Mouse (Mus musculus) stomach, embryonic 15.5 days (tissue): ENCODE results near the gene Itpkc. TPM values are rescaled to one million over a fixed set of nuclear protein-coding genes. Genes with fewer than 3 reads are reported as not detected.

Experiments used
- ATAC-seq: fragments of 200-750 bp; cut with Nextera tagmentation; 2 replicates; pipeline ENCODE4 v1.8.0; 2017; ENCODE audit warnings: low read depth, moderate number of reproducible peaks, moderate TSS enrichment; ENCODE audit not compliant: insufficient read depth, low FRiP score
- H3K27ac ChIP-seq: fragments of 300-500 bp; sonication (generic); 2 replicates; pipeline ENCODE4 v1.5.1; 2015; ENCODE audit warnings: mild to moderate bottlenecking, inconsistent platforms
- H3K27me3 ChIP-seq: fragments of 300-500 bp; sonication (generic); replicated peaks from 2 replicates; pipeline ENCODE4 v1.6.1; 2015; ENCODE audit warnings: inconsistent platforms
- H3K36me3 ChIP-seq: fragments of 300-500 bp; sonication (generic); 2 replicates; pipeline ENCODE4 v1.6.1; 2015; ENCODE audit warnings: inconsistent platforms
- H3K4me1 ChIP-seq: fragments of 300-500 bp; sonication (generic); 2 replicates; pipeline ENCODE4 v1.6.1; 2015; ENCODE audit warnings: inconsistent platforms
- H3K4me2 ChIP-seq: fragments of 300-500 bp; sonication (generic); 2 replicates; pipeline ENCODE4 v1.6.1; 2015; ENCODE audit warnings: mild to moderate bottlenecking, inconsistent platforms
- H3K4me3 ChIP-seq: fragments of 300-500 bp; sonication (generic); replicated peaks from 2 replicates; pipeline ENCODE4 v1.5.1; 2015; ENCODE audit warnings: inconsistent platforms
- H3K9ac ChIP-seq: fragments of 300-500 bp; sonication (generic); 2 replicates; pipeline ENCODE4 v1.6.1; 2015; ENCODE audit warnings: inconsistent platforms
- H3K9me3 ChIP-seq: fragments of 300-500 bp; sonication (generic); 2 replicates; pipeline ENCODE4 v1.6.1; 2016; ENCODE audit warnings: inconsistent platforms
- WGBS: fragments of 180-500 bp; shearing (Covaris S2); methylation state at CpG from one replicate; pipeline ENCODE4 v1.1.7; 2015; 5-methylcytosine and 5-hydroxymethylcytosine counted together
- polyA plus RNA-seq: library from polyadenylated mRNA; unstranded; fragments of >200 nt; fragmentation: Nextera tagmentation; extraction: Ambion mirVana; gene quantifications from 2 replicates; pipeline ENCODE4 v1.2.1, GENCODE M21; 2015

Gene Itpkc
- polyA plus RNA-seq, 1 experiment from 2014 or later, result 8.8 TPM

DNA sequence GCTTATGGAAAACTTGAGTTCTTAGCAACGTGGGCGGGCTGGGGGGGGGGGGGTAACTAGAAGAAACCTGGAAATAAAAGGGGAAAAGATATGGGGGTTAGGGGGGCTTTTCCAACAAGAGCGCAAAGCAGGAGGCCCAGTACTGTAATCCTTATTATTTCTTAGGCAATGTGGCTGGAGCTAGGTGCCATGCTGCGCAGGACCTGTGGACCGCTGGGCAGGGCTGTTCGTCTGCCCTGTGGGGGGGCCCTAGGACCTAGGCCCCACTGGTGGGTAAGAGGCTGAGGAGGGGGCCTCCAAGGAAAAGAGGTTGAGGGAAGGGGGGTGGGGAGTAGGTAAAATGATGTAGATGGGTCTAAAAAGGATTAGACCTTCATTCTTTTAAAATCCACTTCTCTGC, 4.8 kb upstream of the Itpkc start:
- H3K4me1 ChIP-seq, result peaks cover 28% of the 10 kb centered on the region
- peak overlapping the region; percentile 74 for H3K4me3 ChIP-seq
- no peaks in the 10 kb centered on the region for H3K36me3 ChIP-seq
- 2% methylated on average over 6 of the region's 6 CpGs for WGBS
- H3K9ac ChIP-seq, result peak overlapping the region; percentile 37; the same call in 1 of the 2 replicates
- no peak for ATAC-seq
- H3K27ac ChIP-seq, result peak overlapping the region; percentile 72; the same call in 1 of the 2 replicates
- no peaks in the 10 kb centered on the region for H3K27me3 ChIP-seq
- no peaks in the 10 kb centered on the region for H3K9me3 ChIP-seq
- H3K4me2 ChIP-seq, result peak overlapping the region; percentile 80

DNA sequence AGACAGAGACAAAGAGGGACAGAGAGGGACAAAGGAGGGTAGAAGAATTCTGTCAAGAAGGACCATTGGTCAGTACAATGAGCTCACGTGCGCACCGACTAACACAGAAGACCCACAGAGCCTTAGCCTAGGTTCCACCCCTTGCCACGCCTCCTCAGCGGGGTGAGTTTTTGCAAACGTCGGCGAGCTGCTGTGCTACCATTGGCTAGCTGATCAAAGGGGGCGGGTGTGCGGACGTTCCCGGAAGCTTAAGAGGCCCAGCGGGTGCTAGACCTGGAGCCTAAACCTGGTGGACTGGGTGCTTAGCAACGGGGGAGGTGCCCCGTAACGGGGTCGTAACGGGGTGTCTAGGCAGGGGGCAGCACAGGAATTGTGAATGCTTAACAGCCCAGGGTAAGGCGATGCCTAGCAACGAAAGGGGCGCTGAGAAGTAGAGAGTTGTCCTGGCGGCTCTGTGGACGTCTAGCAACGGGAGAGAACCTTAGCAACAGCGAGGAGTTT, 4.4 kb upstream of the Itpkc start, which contains the start of gene Coq8b:
TSS of gene Coq8b (plus strand) at position 243 of the 501 bp plus-strand sequence.
- H3K36me3 ChIP-seq, result no peaks in the 10 kb centered on the region
- WGBS, result under 1% methylated on average over 25 of the region's 25 CpGs
- peak within 1 kb of the TSS; percentile 80 for H3K4me2 ChIP-seq
- ATAC-seq, result peak; percentile 91
- H3K4me3 ChIP-seq, result peak within 1 kb of the TSS; percentile 74
- H3K27me3 ChIP-seq, result no peaks in the 10 kb centered on the region
- no peaks in the 10 kb centered on the region for H3K9me3 ChIP-seq
- peak within 1 kb of the TSS; percentile 37; the same call in 1 of the 2 replicates for H3K9ac ChIP-seq
- peak within 1 kb of the TSS; percentile 72; the same call in 1 of the 2 replicates for H3K27ac ChIP-seq
- H3K4me1 ChIP-seq, result peaks cover 28% of the 10 kb centered on the region

DNA sequence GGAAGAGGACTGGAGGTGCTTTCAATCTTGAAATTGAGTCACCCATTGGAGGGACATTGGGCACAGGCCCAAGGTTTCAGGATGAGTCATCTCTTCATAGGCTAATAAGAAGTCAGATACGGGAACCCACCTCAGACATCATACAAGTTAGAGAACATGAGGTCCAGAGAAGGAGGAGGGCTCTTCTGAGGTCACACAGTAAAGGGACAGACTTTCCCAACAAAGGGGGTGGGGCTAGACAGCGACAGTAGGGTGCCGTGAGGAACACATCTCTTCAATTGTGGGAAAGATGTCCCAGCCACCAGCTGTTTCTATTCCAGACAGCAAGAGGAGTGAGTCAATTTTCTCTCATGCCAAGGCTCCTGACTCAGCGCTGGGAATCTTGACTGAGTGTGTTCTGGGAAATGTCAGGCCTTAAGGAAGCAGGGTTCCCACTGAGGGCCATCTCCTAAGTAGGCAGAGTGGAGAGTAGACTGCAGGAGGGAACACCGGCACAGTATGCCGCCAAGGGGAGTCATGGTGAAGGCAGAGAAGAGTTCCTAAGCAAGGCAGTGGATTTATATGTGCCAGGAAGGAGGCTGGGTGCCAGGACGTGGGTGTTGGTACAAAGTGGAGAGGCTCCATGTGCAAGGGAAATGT, 3.4 kb upstream of the Itpkc start:
- Histone ChIP-seq H3K4me1 (peaks cover 38% of the 10 kb centered on the region), H3K9me3 (no peaks in the 10 kb centered on the region), H3K9ac (no peak overlapping the region), H3K4me2 (no peak overlapping the region), H3K4me3 (no peak overlapping the region), H3K27me3 (no peaks in the 10 kb centered on the region), H3K27ac (peak overlapping the region; percentile 71; the same call in 1 of the 2 replicates), H3K36me3 (no peaks in the 10 kb centered on the region)
- WGBS, result 53% methylated on average over 7 of the region's 7 CpGs
- ATAC-seq, result no peak

DNA sequence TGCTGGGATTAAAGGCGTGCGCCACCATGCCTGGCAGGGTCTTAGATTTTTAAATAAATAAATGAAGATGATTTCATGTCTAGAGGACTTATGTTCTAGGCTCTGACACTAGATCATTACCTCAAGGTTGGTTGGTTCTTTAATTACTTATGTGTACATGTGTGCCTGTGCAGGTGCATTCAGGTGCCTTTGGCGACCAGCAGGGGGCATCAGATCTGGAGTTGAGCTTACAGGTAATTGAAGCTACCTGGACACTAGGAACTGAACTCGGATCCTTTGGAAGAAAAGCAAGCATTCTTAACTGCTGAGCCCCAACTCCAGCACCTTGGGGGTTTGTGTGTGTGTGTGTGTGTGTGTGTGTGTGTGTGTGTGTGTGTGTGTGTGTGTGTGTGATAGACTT, 2.3 kb upstream of the Itpkc start:
- no peak for ATAC-seq
- Histone ChIP-seq H3K27me3 (no peaks in the 10 kb centered on the region), H3K4me3 (no peak overlapping the region), H3K27ac (no peak overlapping the region), H3K9me3 (no peaks in the 10 kb centered on the region), H3K4me1 (peaks cover 48% of the 10 kb centered on the region), H3K4me2 (no peak overlapping the region), H3K36me3 (no peaks in the 10 kb centered on the region), H3K9ac (no peak overlapping the region)
- 74% methylated on average over 4 of the region's 4 CpGs for WGBS

DNA sequence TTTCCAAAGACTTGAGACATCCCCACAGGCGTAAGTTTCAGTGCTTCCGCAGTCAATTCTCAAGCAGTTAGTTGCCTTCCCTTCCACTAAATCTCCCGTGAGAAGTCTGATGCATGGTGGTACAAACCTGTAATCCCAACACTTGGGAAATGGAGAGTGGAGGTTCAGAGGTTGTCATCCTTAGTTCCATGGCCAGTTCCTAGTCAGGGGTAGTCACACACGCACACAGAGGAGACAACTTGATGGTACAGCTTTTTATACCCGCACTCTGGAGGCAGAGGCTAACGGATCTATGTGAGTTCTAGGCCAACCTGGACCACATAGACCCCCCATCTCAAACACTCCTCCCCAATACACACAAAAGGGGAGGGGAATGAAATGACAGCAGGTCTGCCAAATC, 404 bp upstream of the Itpkc start:
- Histone ChIP-seq H3K9ac (peak overlapping the region; percentile 94; the same call in 1 of the 2 replicates), H3K27me3 (no peaks in the 10 kb centered on the region), H3K4me3 (peak overlapping the region; percentile 90), H3K36me3 (no peaks in the 10 kb centered on the region), H3K27ac (peak overlapping the region; percentile 91), H3K9me3 (no peaks in the 10 kb centered on the region), H3K4me2 (peak overlapping the region; percentile 79), H3K4me1 (peaks cover 60% of the 10 kb centered on the region)
- no peak for ATAC-seq
- 13% methylated on average over 6 of the region's 6 CpGs for WGBS

DNA sequence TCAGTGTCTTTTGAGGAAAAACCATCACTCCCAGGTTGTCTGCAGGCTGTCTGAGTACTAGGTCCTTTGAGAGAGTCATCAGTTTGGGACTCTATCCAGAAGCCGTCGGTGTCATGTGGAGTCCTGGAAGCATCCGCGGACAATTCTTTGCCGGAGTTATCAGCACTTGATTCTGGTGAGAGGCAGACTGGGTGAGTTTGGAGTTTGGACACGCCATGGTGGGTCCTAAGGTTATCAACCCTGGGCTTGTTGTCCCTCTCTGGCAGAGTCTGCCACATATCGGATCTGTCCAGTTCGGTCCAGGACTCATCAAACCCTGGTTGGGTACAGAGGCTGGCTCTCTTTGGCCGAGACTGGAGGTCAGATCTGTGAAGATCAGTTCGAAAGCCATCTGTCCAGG, 785 bp downstream of the Itpkc start:
- Histone ChIP-seq H3K27me3 (no peaks in the 10 kb centered on the region), H3K4me2 (peak overlapping the region; percentile 79), H3K36me3 (no peaks in the 10 kb centered on the region), H3K27ac (peak overlapping the region; percentile 91), H3K9ac (peak overlapping the region; percentile 94), H3K4me3 (peak overlapping the region; percentile 90), H3K9me3 (no peaks in the 10 kb centered on the region), H3K4me1 (peaks cover 54% of the 10 kb centered on the region)
- under 1% methylated on average over 10 of the region's 10 CpGs for WGBS
- no peak for ATAC-seq

DNA sequence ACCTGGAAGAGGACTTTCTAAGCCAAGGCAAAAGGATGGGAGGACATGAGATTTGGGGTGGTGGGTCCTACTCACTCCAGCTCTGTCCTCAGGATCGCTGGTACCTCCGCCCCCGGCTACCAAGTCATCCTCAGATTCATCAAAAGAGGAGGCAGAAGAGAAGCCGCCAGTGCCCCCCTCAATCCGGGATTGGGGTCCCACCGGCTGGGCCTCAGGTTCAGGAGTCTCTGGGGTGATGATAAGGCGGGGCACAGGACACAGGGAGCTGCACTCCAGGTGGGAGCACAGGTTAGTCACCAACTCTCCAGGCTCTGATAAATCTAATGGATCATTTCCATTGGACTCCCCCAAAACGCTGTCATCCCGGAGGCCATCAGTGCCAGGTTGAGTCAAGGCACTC, 1.2 kb downstream of the Itpkc start:
- H3K4me1 ChIP-seq, result peaks cover 50% of the 10 kb centered on the region
- peak overlapping the region; percentile 79 for H3K4me2 ChIP-seq
- H3K9me3 ChIP-seq, result no peaks in the 10 kb centered on the region
- H3K27me3 ChIP-seq, result no peaks in the 10 kb centered on the region
- H3K27ac ChIP-seq, result peak overlapping the region; percentile 91; the same call in 1 of the 2 replicates
- WGBS, result 27% methylated on average over 9 of the region's 9 CpGs
- peak overlapping the region; percentile 90 for H3K4me3 ChIP-seq
- ATAC-seq, result no peak
- H3K9ac ChIP-seq, result peak overlapping the region; percentile 94; the same call in 1 of the 2 replicates
- no peaks in the 10 kb centered on the region for H3K36me3 ChIP-seq

DNA sequence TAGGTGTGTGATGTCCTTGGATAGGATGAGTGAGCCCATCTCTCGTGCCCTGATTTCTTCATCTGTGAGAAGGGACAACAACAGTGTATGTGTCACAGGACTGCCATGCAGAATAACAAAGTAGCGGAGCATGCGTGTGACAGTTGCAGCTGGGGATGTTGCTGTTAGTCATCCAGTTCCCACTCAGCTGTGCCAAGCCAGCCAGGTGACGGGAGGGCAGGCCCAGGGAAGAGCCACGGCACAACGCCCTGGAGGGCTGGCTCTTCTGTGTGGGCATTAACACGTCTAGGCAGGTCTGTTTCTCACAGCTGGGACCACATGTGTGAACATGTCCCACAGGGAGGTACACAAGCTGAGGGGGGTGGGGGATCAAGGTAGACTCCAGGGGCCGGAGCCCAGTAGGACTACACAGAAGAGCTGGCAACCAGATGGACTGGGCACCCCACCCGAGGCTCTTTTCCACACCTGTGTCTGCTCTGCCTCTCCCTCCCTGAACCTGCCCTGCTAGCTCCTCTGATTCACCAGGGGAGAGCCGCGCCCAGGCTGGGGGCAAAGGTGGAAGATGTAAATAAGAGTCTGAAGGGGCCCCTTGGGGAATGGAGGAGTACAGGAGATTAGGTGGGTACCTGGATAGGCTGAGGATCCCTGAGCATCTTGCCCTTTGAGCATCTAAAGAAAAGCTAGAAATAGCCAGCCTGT, 3.4 kb downstream of the Itpkc start:
- H3K4me3 ChIP-seq, result peak overlapping the region; percentile 90
- 54% methylated on average over 11 of the region's 11 CpGs for WGBS
- 0 out of 2 replicates have a peak, but pooled peaks cover under 1% of the 10 kb centered on the region for H3K36me3 ChIP-seq
- H3K4me1 ChIP-seq, result peaks cover 42% of the 10 kb centered on the region
- H3K27me3 ChIP-seq, result no peaks in the 10 kb centered on the region
- peak overlapping the region; percentile 79 for H3K4me2 ChIP-seq
- peak overlapping the region; percentile 77 for H3K27ac ChIP-seq
- no peaks in the 10 kb centered on the region for H3K9me3 ChIP-seq
- no peak overlapping the region; the same call in 1 of the 2 replicates for H3K9ac ChIP-seq
- peak; percentile 27 for ATAC-seq

DNA sequence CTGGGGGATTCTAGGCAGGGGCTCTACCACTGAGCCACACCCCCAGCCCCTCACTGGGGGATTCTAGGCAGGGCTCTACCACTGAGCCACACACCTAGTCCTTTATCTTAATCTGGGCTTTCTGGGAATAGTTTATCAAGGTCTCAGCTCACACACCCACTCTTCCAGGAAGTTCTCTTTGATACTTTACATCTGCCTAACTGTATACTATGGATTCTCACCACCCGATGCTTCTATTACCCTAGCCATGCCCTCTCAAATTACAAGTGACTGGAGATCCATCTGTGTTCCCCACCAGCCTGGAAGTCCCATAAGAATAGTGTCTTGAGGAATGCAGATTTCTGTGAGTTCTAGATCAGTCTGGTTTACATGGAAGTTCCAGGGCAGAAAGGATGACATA, 5.9 kb downstream of the Itpkc start:
- Histone ChIP-seq H3K9me3 (no peaks in the 10 kb centered on the region), H3K4me2 (no peak overlapping the region), H3K27me3 (no peaks in the 10 kb centered on the region), H3K27ac (no peak overlapping the region), H3K4me3 (no peak overlapping the region), H3K4me1 (peaks cover 34% of the 10 kb centered on the region), H3K36me3 (peaks cover 12% of the 10 kb centered on the region; the same call in 1 of the 2 replicates), H3K9ac (no peak overlapping the region)
- 61% methylated on average over 1 of the region's 1 CpGs for WGBS
- ATAC-seq, result no peak; the same call in 1 of the 2 replicates

DNA sequence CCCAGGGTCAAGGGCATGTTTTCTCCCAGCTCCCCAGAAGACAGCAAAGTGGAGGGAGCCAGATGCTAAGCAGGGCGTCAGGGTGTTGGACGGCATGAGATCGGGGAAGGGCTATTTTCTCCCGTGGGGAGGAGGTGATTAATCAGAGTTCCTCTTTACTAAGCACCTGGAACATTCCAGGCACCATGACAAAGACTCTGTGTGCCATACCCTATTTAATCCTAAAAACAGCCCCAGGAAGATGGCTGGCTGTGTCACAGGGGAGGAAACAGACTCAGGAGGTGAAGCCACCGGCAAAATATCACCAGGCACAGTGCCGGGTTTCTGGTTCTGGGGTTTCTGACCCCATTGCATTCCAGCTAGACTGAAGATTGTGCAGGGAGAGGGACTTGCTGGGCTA, 6.5 kb downstream of the Itpkc start:
- Histone ChIP-seq H3K9me3 (no peaks in the 10 kb centered on the region), H3K4me3 (no peak overlapping the region), H3K36me3 (peaks cover 12% of the 10 kb centered on the region; the same call in 1 of the 2 replicates), H3K27ac (no peak overlapping the region), H3K4me2 (no peak overlapping the region), H3K9ac (no peak overlapping the region), H3K27me3 (no peaks in the 10 kb centered on the region), H3K4me1 (peaks cover 28% of the 10 kb centered on the region)
- 56% methylated on average over 6 of the region's 6 CpGs for WGBS
- ATAC-seq, result no peak

DNA sequence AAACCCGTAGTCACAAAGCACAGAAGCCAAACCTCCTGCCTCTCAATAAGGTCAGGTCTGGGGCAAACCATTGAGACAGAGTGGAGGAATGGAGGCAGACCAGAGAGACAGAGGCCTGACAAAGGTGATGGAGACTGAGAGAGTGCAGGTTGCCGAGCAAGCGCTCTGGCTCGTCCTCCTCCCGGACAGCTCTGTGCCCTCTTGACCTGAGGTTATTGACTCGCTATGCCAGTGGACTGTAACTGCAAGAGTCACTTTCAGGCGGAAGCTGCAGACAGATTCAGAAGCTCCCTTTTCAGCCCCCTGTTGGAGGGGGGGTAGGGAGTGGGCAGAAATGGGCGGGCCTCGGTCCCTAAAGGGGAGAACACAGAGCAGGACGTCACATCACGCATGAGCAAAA, 8.5 kb downstream of the Itpkc start:
- Histone ChIP-seq H3K4me2 (no peak overlapping the region), H3K36me3 (peaks cover 16% of the 10 kb centered on the region), H3K4me1 (peaks cover 8% of the 10 kb centered on the region), H3K9ac (no peak overlapping the region), H3K27me3 (no peaks in the 10 kb centered on the region), H3K27ac (no peak overlapping the region), H3K4me3 (no peak overlapping the region), H3K9me3 (no peaks in the 10 kb centered on the region)
- ATAC-seq, result no peak
- 75% methylated on average over 11 of the region's 11 CpGs for WGBS

DNA sequence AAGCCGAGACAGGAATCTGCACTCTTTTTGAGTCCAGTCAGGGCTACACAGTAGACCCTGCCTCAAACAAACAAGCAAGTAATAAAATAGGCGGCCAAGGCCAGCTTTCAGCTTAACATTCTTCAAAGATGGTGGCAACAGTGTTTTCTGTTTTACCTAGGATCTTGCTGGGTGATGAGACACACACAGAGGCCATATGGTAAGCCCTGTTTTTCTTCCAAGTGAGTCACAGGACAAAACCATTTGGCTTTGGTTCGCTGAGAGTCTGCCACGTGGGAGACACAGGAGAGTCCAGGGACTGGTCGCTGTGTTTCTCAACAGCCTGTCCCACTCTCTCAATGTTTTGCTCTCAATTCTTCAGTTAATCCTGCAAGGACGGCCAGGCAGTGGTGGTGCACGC, 9.9 kb downstream of the Itpkc start:
- peaks cover 19% of the 10 kb centered on the region for H3K36me3 ChIP-seq
- WGBS, result 81% methylated on average over 7 of the region's 7 CpGs
- H3K9me3 ChIP-seq, result no peaks in the 10 kb centered on the region
- no peaks in the 10 kb centered on the region for H3K4me1 ChIP-seq
- H3K27me3 ChIP-seq, result no peaks in the 10 kb centered on the region
- ATAC-seq, result no peak
- H3K4me2 ChIP-seq, result no peak overlapping the region
- no peak overlapping the region for H3K4me3 ChIP-seq
- no peak overlapping the region for H3K9ac ChIP-seq
- no peak overlapping the region for H3K27ac ChIP-seq
